Mouse (Mus musculus) embryo, embryonic 11.5 days (tissue): Measurements from ENCODE around the gene Gm13199.

Experiments
- DNase-seq: peaks from one replicate; pipeline ENCODE4 v3.0.0-alpha.2; 2012; ENCODE audit warnings: low read depth, low spot score

Gm13199 gene

DNA sequence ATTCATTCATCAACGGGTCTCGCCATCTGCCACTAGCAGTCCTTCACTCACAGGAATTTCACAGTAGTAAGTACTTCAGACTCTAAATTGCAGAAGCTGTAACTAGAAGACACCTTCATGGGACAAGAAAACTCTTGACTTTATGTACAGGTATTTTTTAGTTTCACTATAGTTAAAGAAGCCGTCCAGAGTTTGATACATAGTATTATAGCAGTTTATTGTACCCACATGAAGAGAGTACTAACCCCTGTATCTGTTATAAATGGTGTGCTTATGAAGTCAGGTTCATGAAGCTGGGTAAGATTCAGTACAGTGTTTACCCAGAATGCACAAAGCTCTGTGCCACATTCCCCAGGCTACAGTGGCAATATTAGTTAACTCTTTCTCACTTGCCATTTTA, at the start of gene Gm13199:
Gene Gm13199, minus strand, starts transcription at position 101 of the 400 bp plus-strand sequence.
- no peak for DNase-seq

DNA sequence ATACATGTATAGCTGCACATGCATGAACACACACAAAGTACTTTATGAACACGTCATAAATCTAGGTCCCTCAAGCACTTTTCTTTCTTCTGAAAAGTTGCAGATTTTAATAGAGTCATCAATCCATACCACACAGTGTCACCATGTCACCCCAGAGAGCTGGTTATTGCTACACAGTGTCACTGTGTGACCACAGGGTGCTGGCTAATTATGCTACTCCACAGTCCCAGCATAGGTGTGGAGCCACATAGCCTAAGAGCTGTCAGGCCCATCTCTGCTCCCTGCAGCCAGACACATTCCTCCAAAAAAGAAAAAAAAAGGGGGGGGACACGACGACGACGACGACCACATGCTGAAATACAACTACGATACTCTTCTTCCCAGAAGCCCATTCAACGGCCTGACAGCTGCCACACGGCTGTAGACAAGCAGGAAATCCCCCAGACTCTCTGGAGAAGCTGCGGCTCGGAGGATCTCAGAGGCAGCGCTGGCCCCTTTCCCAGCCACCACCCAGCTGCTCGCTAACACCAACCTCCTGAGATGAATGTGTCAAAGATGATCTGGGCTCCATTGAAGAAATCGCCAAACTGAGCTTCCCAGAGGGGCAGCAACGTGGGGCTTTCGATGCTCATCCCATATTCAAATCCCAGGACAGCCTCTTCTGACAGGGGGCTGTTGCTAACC, 48.7 kb upstream of the Gm13199 start:
- DNase-seq = no peak

DNA sequence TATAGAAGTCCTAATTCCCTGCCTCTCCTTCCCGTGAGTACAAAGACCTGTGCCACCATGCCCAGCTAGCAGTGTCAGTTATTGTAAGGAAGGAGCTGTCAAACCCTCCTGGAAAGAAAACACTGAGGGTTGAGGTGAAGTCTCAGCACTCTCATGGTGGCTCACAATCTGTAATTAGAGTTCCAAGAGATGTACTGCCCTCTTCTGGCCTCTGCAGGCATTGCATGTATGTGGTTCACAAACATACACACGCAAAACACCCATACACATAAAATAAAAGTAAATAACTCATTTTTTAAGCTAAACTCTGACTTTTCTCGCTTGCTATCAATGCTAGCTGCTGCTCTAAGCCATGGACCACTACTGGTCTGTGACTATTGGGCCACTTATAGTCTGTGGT, 43.9 kb upstream of the Gm13199 start:
- DNase-seq = no peak

DNA sequence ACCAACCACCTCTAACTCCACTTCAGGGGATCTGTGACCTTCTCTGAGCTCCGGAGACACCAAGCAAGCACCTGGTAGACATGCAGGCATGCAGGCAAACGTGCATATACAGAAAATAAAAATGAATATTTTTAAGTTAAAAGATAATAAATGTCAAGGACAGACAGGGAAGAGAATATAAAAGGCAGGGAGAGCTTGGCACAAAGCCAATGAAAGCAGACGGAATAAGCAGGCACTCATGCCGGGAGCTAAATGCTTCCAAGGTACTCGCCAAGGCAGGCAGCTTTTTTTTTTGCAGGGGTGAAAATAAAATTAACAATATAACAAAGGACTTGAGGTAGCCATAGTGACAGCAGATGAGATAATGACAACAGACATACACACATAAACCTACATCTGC, 43.4 kb upstream of the Gm13199 start:
- DNase-seq = no peak

DNA sequence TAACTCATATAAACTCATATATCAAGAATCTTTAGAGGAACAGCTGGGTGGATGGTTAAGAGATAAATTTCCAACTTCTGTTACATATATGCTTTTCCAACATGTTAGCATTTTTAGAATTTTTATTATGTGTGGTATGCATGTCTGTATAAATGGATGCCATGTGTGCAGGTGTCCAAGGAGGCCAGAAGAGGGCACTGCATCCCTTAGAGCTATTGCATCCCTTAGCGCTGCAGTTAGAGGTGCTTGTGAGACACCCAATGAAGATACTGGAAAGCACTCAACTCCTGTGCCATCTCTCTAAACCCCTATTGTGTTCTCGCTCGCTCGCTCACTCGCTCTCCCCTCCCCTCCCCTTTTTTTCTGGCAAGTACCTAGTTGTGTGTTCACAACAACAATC, 37.4 kb upstream of the Gm13199 start:
- no peak for DNase-seq

DNA sequence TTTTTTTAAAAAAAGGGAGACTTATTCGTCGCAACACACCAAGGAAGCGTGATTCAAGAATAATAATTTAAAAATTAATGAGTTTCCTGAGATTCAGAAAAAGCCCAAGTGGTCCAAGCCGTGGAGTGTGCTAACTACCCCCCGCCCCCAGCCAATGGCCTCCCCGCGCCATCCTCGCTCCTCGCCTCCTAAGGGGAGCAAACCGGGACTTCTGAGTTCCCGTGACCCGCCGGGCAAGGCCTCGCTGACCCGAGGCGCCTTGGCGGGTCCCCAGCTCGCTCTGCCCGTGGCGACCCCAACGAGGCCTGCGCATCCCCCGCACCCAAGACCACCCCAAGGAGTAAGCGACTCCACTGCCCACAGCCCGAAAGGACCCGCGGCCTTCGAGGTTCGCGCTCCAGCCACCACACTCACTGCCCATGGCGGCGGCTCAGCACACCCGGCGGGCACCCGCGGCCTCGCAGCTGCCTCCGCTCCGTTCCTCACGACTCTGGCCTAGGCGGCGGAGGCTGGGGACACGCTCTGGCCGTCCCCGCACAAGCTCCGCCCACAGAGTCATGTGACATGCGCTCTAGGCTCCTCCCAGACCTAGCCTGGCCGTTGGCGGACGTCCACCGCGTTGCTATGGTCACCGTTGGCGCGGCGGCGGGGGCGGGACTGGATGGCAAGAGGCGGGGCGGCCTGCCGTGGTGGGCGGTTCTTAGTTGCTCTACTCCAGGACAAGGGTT, 32.3 kb upstream of the Gm13199 start, which contains the start of gene Sec61a2:
Gene Sec61a2, minus strand, starts transcription at position 590 of the 728 bp plus-strand sequence.
- peak; percentile 98 for DNase-seq

DNA sequence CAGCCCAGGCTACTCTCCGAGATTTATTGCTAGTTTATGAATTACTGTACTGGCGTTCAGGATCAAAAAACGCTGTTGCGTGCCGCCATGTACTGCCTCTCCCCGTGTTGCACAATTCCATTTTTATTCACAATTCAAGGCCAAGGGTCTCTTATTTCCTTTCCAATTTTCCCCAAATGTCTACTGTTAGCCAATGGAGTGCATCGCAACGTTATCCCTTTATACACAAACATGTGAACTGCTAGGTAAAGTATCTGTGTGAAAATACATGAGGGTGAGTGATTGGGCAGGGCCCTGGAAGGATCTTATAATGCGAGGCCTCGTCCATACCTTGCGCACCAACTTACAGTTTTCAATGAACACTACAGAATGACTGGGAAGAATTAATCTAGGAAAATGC, 31.6 kb upstream of the Gm13199 start:
- no peak for DNase-seq

DNA sequence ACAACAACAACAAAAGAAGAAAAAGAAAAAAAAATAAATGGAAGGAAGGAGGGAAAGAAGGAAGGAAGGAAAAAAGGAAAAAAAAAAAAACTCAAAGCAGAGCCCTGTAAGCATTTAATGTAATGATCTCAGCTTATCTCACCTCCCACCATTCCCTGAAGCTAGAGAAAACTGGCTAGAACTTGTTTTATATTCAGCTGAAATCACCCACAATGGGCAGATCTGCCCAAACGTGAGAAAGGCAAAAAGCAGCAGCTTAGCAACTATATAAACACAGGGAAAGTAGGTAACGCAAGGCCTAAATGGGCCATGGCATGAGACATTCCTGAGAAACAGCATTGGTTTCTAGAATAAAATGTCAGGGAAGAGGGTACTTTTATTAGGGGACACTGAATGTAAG, 26.7 kb upstream of the Gm13199 start:
- DNase-seq = no peak

DNA sequence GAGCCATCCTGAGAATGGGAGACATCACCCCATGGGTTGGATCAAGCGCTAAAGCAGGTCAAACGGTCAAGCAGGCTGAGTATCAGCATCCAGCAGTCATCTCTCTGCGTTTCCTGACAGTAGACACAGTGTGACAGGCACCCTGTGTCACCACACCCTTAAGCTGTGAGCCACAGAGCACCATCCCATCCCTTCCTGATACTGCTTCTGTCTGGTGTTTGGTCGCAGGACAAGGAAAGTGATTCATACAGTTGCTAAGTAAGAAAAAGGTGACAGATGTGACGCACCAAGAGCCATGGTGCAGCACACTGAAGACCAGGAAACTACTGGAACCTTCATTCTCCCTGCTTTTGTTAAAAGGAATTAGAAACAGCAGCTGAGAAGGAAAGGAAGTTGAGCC, 26.1 kb upstream of the Gm13199 start:
- DNase-seq = no peak

DNA sequence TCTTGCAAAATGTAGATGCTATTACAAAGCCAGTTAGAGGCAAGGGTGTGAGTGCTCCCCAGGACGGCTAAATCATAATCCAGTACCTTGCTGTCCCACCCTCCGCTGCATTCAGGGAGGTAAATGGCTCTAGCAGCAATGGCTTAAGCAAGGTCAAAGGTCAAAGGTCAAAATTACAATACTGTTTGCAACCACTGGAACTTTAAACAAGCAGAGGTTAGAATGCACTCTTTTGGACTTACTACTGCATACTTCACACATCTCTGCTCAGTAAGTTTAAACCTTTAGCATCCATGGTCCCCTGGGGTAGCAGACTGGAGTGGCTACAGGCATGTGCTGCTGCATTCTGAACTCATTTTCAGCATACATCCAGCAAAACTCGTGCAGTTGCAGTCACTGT, 14.7 kb upstream of the Gm13199 start:
- DNase-seq = no peak

DNA sequence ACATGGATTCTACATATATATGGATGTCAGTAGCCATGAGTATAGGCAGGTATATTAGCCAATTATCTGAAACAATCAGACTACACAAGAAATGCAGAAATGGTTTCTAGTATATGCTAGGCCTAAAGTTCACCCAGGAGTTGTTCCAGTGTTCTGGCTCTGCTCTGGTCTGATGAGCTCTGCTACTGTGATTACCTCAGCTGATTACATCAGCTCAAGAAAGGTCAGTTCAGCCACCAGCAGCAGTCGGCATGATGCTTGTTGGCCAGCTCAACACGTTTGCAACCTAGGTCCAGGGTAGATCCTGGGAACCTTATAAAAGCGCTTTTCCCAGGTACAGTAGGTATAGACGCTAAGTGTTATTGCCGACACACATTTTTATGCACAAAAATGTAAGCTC, 7.0 kb upstream of the Gm13199 start:
- no peak for DNase-seq

DNA sequence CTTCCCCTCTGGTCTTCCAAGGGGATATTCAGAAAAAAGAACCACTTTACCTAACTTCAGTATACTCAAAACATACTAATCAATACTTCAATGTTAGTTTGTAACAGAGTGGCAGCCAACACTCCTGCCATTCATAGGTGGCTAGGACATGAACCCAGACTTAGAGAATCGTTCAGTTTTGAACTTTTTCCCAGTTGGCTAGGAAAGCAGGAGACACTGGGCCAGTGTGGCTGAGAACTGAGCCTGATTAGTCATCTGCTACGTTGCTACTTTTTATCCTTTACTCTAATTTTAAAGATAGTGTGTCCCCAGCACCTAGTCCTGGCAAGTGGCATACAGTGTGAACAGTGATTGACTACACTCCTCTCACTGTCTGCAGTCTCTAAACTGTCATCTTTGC, 4.9 kb upstream of the Gm13199 start:
- DNase-seq = no peak

DNA sequence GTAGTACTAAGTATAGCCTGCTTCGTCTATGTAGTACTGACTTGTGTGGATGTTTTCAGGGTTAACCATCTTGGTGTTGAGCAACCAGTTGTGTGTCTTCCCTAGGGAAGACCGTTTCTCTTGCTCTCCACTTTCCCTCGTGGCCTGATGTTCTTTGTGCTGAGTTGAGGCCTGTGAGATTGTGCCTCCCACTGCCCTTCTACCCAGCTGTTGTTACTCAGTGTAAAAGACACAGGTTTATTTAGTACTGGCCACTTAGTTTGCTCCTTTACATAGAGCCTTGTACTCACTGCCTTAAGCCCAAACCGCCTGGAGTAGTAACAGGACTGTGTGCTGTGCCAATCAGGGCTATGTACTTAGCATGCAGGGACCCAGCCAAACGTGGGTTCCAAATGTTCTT, 10.9 kb downstream of the Gm13199 start:
- no peak for DNase-seq

DNA sequence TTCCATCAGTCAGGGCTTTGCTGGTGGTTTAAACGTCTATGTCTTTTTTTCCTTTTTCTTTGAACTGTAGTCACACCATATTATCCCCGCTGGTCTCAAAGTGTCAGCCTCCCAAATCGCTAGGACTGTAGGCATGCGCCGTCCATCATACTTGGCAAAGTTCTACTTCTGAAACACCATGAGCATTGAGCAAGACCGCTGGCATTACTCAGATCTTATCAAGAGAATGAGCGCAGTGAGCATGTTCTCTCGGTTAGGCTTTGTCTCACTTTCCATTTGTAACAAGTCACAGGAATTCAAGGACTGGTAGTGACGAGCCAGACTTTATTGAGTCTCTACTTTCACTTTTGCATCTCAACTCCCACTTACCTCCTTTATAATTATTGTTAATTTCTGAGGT, 11.6 kb downstream of the Gm13199 start:
- no peak for DNase-seq

DNA sequence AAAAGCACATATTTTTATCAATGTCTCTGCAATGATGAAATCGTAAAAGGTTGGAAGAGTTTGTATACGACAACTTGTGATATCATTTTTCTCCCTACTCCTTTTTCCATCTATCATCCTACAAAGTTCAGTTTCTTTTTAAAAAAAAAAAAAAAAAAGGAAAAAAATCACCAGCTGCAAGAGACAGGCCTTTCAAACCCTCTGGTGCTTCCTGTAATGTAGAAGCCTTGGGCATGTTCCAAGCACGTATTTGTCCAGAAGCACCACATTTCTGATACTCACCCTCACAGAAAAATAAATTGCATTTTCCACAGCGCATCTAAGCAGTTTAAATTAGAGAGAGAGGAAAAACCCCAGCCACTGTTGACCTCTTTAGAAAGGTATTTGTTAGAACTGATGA, 16.9 kb downstream of the Gm13199 start:
- DNase-seq = no peak

DNA sequence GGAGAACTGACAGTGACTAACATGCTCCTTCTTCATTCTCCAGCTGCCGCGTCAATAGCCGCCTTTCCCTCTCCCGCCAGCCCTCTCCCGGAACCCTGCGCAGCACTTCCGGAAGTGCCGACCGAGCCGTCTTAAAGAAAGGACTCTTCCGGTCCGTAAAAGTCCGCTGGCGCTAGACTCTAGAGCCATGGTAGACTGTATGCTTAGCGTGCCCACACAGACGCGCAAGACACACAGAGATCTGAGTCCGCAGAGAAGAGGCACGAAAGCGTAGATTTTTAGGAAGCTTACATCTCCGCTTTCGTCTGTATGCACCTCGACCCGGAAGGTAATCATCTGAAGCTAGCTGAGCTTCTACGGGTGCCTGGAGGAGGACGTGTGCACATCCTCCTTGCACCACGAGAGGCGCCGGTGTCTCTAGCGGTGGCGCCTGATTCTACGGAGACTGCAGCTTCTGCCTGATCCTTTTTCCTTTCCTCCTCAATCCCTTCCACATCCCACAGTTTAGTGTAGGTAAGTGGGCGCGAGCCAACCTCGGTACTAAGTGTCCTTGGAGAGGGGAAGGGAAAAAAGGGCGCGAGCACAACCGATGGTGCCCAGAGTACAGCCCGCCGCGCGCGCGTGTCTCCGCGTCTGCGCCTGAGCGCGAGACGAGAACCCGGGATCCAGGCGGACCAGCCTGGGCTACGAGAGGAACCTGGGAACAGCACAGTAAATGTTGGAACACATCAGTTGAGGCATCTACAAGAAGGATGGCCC, 17.7 kb downstream of the Gm13199 start, which contains the start of the genes Nudt5 and Cdc123:
Gene Nudt5, plus strand, starts transcription at position 147 of the 759 bp plus-strand sequence.
Gene Cdc123, minus strand, starts transcription at position 292 of the 759 bp plus-strand sequence.
- peak; percentile 78 for DNase-seq

DNA sequence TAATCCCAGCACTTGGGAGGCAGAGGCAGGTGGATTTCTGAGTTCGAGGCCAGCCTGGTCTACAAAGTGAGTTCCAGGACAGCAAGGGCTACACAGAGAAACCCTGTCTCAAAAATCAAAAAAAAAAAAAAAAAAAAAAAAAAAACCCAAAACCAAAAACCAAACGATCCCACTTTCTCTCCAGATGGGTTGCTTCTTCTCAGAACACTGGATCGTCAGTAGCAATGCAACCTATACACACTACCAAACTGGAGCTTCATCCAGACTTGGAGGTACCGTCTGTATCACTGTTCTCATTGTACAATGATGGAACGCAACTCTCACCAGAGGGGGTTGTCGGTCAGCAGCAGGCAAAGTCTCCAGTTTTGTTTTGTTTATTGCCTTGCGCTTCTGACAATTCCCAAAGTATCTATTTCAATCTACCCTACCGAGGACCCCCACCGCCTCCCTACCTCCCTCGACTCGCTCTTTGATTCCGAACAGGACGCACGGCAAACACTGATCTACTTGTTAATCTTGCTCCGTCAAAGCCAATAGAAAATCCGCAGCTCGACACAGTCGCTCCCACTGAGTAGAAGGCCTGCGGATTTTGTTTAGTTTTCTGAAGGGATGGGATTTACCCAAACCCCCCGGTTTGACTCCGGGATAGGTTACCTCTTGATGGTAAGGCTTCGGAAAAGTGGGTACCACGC, 18.4 kb downstream of the Gm13199 start:
- no peak for DNase-seq

DNA sequence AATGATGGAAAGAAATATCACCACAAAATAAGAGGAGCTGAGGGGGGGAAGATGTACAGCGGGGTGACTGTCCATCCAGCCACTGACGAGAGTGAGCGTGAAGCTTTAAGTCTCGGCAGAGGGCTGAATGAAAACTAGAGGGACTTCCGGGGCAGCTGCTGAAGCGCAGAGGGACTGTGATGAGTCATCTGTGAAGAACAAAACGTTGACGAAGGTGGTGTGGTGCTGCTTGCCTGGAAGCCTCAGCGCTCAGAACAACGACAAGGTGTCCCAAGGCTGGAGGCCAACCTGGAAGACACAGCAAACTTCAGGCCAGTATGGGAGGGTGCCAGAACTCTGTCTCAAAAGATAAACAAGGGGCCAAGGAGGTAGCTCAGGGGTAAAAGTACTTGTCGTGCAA, 21.9 kb downstream of the Gm13199 start:
- DNase-seq = no peak

DNA sequence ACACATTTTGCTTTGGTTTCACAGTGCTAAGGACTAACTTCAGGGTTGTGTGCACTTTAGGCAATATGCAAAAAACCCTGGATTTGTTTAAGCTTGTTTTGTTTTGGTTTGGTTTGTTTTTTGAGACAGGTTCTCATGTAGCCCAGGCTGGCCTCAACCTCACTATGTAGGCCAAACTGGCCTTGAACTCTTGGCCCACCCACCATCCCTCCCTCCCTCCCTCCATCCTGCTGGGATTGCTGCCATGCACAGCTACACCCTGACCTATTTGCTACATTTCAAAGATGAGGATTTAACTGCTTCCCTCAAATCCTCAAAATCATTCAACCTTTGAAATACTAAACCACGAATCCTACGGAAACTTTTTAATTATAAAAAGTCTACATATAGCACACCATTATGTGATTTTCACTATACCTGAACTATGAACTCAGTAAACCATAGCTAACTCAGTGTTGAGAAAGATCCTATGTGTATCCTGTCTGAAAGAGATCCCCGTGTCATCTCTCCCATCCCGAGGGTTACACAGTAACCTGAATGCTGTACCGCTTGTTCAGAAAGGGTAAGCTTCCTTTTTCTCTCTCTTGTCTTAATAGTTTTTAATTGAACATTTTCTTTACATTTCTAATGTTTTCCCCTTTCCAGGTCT, 37.3 kb downstream of the Gm13199 start:
- no peak for DNase-seq

DNA sequence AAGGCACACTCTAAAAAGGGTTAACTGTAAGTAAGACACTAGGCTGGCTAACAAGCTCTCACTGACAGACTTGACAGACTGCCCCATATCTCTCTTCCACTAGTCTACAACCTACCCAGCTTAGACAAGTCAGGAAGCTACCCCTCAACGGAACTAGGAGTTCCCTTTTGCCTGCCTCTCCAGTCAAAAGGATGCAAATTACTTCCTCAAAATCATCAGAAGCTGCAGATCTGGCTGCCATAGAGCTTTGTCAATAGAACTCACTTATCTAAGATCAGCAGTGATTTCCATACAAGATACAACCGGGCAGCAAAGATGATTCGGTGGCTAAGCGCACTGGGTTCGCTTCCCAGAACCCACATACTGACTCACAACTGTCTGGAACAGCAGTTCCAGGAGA, 38.0 kb downstream of the Gm13199 start:
- no peak for DNase-seq

DNA sequence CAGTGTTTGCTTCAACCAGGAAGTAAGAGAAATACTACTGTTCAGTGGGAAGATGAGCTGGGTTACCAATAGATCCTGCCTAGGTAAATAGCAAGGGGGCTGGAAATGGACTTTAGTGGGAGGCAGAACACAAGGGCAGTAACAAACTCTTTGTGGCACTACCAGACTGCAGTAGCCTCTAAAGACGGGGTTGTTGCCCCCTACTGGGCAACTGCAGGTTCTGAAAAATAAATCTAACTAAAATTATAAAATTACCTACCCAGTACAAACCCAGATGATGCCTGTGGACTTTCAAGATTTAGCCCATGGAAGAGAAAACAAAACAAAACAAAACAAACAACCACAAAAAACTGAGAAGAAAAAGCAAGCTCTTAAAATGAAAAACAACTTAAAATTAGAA, 38.5 kb downstream of the Gm13199 start:
- DNase-seq = no peak
